Mouse (Mus musculus): ENCODE data around the gene Vmn1r151.
"Not testable (repeated sequence)": the region's sequence is repeated elsewhere in the genome, so short reads cannot be mapped to it uniquely, and the experiment has no call there.

GRCm38 (mm10) chr7:22522667-22523066 is 23.2 kb upstream of the Vmn1r151 start, which contains the start of gene Vmn1r152:
- not testable (repeated sequence) for TF ChIP-seq CTCF, EP300 (IDR thresholded peaks at IDR 0.05; ENCODE audit: low read depth)
